Mouse (Mus musculus) CH12.LX (cell line): Measurements from ENCODE around the gene Mapkapk5. TPM values are rescaled to one million over a fixed set of nuclear protein-coding genes. Genes with fewer than 3 reads are reported as not detected.

ENCODE experiments used
- DNase-seq: peaks from one replicate; pipeline ENCODE4 v3.0.0-alpha.2; 2013; ENCODE audit errors: extremely low read depth
- H3K27ac ChIP-seq: 2 replicates; pipeline ENCODE4 v1.5.1; 2012; ENCODE audit warnings: low read depth, mild to moderate bottlenecking, control low read depth, moderate library complexity; ENCODE audit not compliant: insufficient read depth
- H3K27me3 ChIP-seq: replicated peaks from 2 replicates; pipeline ENCODE3; 2012; ENCODE audit warnings: inconsistent platforms
- H3K36me3 ChIP-seq, 2 experiments: replicated peaks in 1 of 2; 2 replicates each; pipeline versions ENCODE3 to v1.6.1; 2012; ENCODE audit warnings: inconsistent platforms in 1 of 2, low read length in 1 of 2, mild to moderate bottlenecking in 1 of 2, mixed read lengths in 1 of 2, moderate library complexity in 1 of 2; ENCODE audit not compliant: control insufficient read depth in 1 of 2, insufficient read depth in 1 of 2
- H3K4me1 ChIP-seq, 2 experiments: 2 replicates each; pipeline ENCODE4 v1.6.1; 2012; ENCODE audit warnings: inconsistent platforms in 1 of 2, moderate library complexity in 1 of 2; ENCODE audit not compliant: insufficient read depth in 2 of 2, control insufficient read depth in 1 of 2
- H3K4me2 ChIP-seq: 2 replicates; pipeline ENCODE4 v1.6.1; 2012; ENCODE audit warnings: low read depth, mild to moderate bottlenecking, control low read depth; ENCODE audit not compliant: poor library complexity, insufficient read depth, severe bottlenecking
- H3K4me3 ChIP-seq, 3 experiments: fragments of 150-350 bp in 1 of 3; sonication (generic) in 1 of 3; replicated peaks in 1 of 3; 2 replicates each; pipeline versions ENCODE3 to v1.5.1; 2011 to 2012; ENCODE audit warnings: low read depth in 2 of 3, low read length in 2 of 3, mild to moderate bottlenecking in 2 of 3, moderate library complexity in 2 of 3, control low read depth in 1 of 3, improper control_type of control experiment in 1 of 3, inconsistent platforms in 1 of 3, mixed read lengths in 1 of 3; ENCODE audit not compliant: poor library complexity in 1 of 3
- H3K79me2 ChIP-seq: replicated peaks from 2 replicates; pipeline ENCODE4 v1.6.1; 2012; ENCODE audit warnings: mild to moderate bottlenecking, moderate library complexity; ENCODE audit not compliant: control insufficient read depth, poor library complexity, insufficient read depth, severe bottlenecking; ENCODE audit errors: extremely low read depth
- H3K9ac ChIP-seq: 2 replicates; pipeline ENCODE4 v1.6.1; 2012; ENCODE audit warnings: low read depth, mild to moderate bottlenecking, control low read depth, moderate library complexity; ENCODE audit not compliant: insufficient read depth
- H3K9me3 ChIP-seq: replicated peaks from 2 replicates; pipeline ENCODE3; 2012; ENCODE audit warnings: low read length, inconsistent platforms, mixed read lengths
- BHLHE40 ChIP-seq: IDR thresholded peaks from 2 replicates; pipeline ENCODE4 v1.6.1; 2011; ENCODE audit warnings: mild to moderate bottlenecking, low read depth, low read length, improper control_type of control experiment
- CHD1 ChIP-seq: IDR thresholded peaks from 2 replicates; pipeline ENCODE4 v1.6.1; 2012; ENCODE audit warnings: low read depth, low read length, improper control_type of control experiment, inconsistent platforms
- CTCF ChIP-seq, 2 experiments: IDR thresholded peaks in 1 of 2; conservative IDR thresholded peaks in 1 of 2; 2 replicates each; pipeline ENCODE4 v1.5.1; 2011 to 2012; ENCODE audit warnings: low read depth in 2 of 2, low read length in 2 of 2, improper control_type of control experiment in 1 of 2, inconsistent platforms in 1 of 2, mild to moderate bottlenecking in 1 of 2, moderate library complexity in 1 of 2
- E2F4 ChIP-seq: IDR thresholded peaks from 2 replicates; pipeline ENCODE4 v1.6.1; 2011; ENCODE audit warnings: low read depth, low read length, improper control_type of control experiment; ENCODE audit not compliant: insufficient replicate concordance
- ELF1 ChIP-seq: IDR thresholded peaks from 2 replicates; pipeline ENCODE4 v1.6.1; 2014; ENCODE audit warnings: low read depth, mild to moderate bottlenecking, inconsistent platforms, low read length, improper control_type of control experiment
- HCFC1 ChIP-seq: IDR thresholded peaks from 2 replicates; pipeline ENCODE4 v1.6.1; 2012; ENCODE audit warnings: low read depth, mild to moderate bottlenecking, inconsistent platforms, low read length, improper control_type of control experiment
- IRF4 ChIP-seq: IDR thresholded peaks from 2 replicates; pipeline ENCODE4 v1.6.1; 2014; ENCODE audit warnings: low read depth, mild to moderate bottlenecking, inconsistent platforms, low read length, improper control_type of control experiment
- JUN ChIP-seq: IDR thresholded peaks from 2 replicates; pipeline ENCODE4 v1.6.1; 2011; ENCODE audit warnings: low read depth, mild to moderate bottlenecking, low read length, improper control_type of control experiment, moderate library complexity; ENCODE audit not compliant: insufficient read depth
- KAT2A ChIP-seq: IDR thresholded peaks from 2 replicates; pipeline ENCODE4 v1.6.1; 2012; ENCODE audit warnings: low read length, improper control_type of control experiment, inconsistent platforms; ENCODE audit not compliant: insufficient replicate concordance
- MAZ ChIP-seq: IDR thresholded peaks from 2 replicates; pipeline ENCODE4 v1.6.1; 2012; ENCODE audit warnings: low read depth, mild to moderate bottlenecking, inconsistent platforms, low read length, improper control_type of control experiment, moderate library complexity
- MEF2A ChIP-seq: IDR thresholded peaks from 2 replicates; pipeline ENCODE4 v1.6.1; 2014; ENCODE audit warnings: low read depth, mild to moderate bottlenecking, inconsistent platforms, low read length, improper control_type of control experiment, borderline replicate concordance
- MXI1 ChIP-seq: IDR thresholded peaks from 2 replicates; pipeline ENCODE4 v1.6.1; 2011; ENCODE audit warnings: mild to moderate bottlenecking, low read depth, low read length, improper control_type of control experiment
- MYC ChIP-seq: IDR thresholded peaks from 2 replicates; pipeline ENCODE4 v1.6.1; 2011; ENCODE audit warnings: low read depth, mild to moderate bottlenecking, improper control_type of control experiment, low read length
- PAX5 ChIP-seq: IDR thresholded peaks from 2 replicates; pipeline ENCODE4 v1.6.1; 2012; ENCODE audit warnings: low read length, inconsistent platforms, mixed read lengths
- RAD21 ChIP-seq: IDR thresholded peaks from 2 replicates; pipeline ENCODE4 v1.6.1; 2011; ENCODE audit warnings: low read depth, mild to moderate bottlenecking, low read length, improper control_type of control experiment, moderate library complexity
- RCOR1 ChIP-seq: conservative IDR thresholded peaks from 2 replicates; pipeline ENCODE4 v1.6.1; 2012; ENCODE audit warnings: low read depth, mild to moderate bottlenecking, inconsistent platforms, low read length, improper control_type of control experiment
- SIN3A ChIP-seq: IDR thresholded peaks from 2 replicates; pipeline ENCODE4 v1.6.1; 2012; ENCODE audit warnings: low read length, improper control_type of control experiment, inconsistent platforms
- SMC3 ChIP-seq: IDR thresholded peaks from 2 replicates; pipeline ENCODE4 v1.6.1; 2011; ENCODE audit warnings: low read depth, low read length, improper control_type of control experiment
- UBTF ChIP-seq: IDR thresholded peaks from 2 replicates; pipeline ENCODE4 v1.6.1; 2012; ENCODE audit warnings: low read depth, mild to moderate bottlenecking, inconsistent platforms, low read length, improper control_type of control experiment, moderate library complexity
- USF1 ChIP-seq: IDR thresholded peaks from 2 replicates; pipeline ENCODE4 v1.6.1; 2014; ENCODE audit warnings: low read depth, mild to moderate bottlenecking, inconsistent platforms, low read length, improper control_type of control experiment
- USF2 ChIP-seq: conservative IDR thresholded peaks from 2 replicates; pipeline ENCODE4 v1.6.1; 2011; ENCODE audit warnings: low read depth, low read length, improper control_type of control experiment
- ZC3H11A ChIP-seq: IDR thresholded peaks from 2 replicates; pipeline ENCODE4 v1.6.1; 2012; ENCODE audit warnings: low read depth, mild to moderate bottlenecking, inconsistent platforms, low read length, improper control_type of control experiment
- ZKSCAN1 ChIP-seq: IDR thresholded peaks from 2 replicates; pipeline ENCODE4 v1.6.1; 2012; ENCODE audit warnings: low read depth, inconsistent platforms, low read length, improper control_type of control experiment, borderline replicate concordance
- dilution Hi-C: fragments of 300-500 bp; cut with MboI; formaldehyde crosslinking; loops from 2 replicates; pipeline ENCODE4 v1.14.3; 2020; ENCODE audit warnings: low sequenced_read_pairs; ENCODE audit not compliant: extremely low pct_unique_long_range_greater_than_20kb, extremely low pct_ligation_motif_present
- in situ Hi-C: fragments of 300-500 bp; cut with MboI; formaldehyde crosslinking; loops from 3 replicates; pipeline ENCODE4 v1.14.3; 2019; ENCODE audit warnings: low sequenced_read_pairs, low pct_ligation_motif_present, low pct_unique_long_range_greater_than_20kb, mixed read lengths
- polyA plus RNA-seq: library from polyadenylated mRNA; unstranded; fragments of >175 nt; gene quantifications from 2 replicates; pipeline ENCODE4 v1.2.1, GENCODE M21; 2012; ENCODE audit warnings: low read depth; ENCODE audit not compliant: insufficient read length
- total RNA-seq, 2 experiments: library from RNA; depleted of rRNA; stranded (reverse); fragments of 300-350 nt in 1 of 2; fragments of >200 nt in 1 of 2; gene quantifications; 2 replicates each; pipeline ENCODE4 v1.2.3; 2012 to 2014

Mapkapk5 gene
- total and polyA plus RNA-seq, 3 experiments, result 48.3 to 84.8 (median 82.9) TPM

GRCm38 (mm10) chr5:121541235-121541634 is 4.5 kb downstream of the Mapkapk5 start:
- Histone ChIP-seq H3K4me1 (peaks cover 7 to 54% of the 10 kb centered on the region in 2 experiments), H3K27ac (no peak overlapping the region), H3K9me3 (no peaks in the 10 kb centered on the region), H3K27me3 (no peaks in the 10 kb centered on the region), H3K4me3 (no peak overlapping the region), H3K9ac (no peak overlapping the region), H3K79me2 (peaks cover 50% of the 10 kb centered on the region), H3K4me2 (no peak overlapping the region), H3K36me3 (peaks cover 10 to 39% of the 10 kb centered on the region in 2 experiments)
- DNase-seq, result no peak
- dilution Hi-C loops (no loop called here), in situ Hi-C loops (no loop called here)
- no peak for TF ChIP-seq RCOR1
- no peak for TF ChIP-seq MEF2A
- no peak for TF ChIP-seq BHLHE40
- no peak; the same call in 1 of the 2 replicates for TF ChIP-seq RAD21
- 0 out of 2 replicates have a peak, but pooled peaks have one; percentile 46 for TF ChIP-seq MXI1
- TF ChIP-seq ZKSCAN1, result no peak
- TF ChIP-seq IRF4, result no peak
- TF ChIP-seq MAZ, result no peak
- TF ChIP-seq CHD1, result no peak
- TF ChIP-seq HCFC1, result no peak
- TF ChIP-seq JUN, result no peak
- TF ChIP-seq UBTF, result no peak
- peak in 1 of 2 experiments; percentile 58; a peak in 2 of 4 replicates for TF ChIP-seq CTCF (conservative IDR thresholded peaks at IDR 0.05 in 1 of 2, IDR thresholded peaks at IDR 0.05 in 1 of 2; ENCODE audit: low read depth in 2 of 2, low read length in 2 of 2)
- TF ChIP-seq USF2, result no peak
- no peak for TF ChIP-seq KAT2A
- TF ChIP-seq USF1, result no peak
- no peak for TF ChIP-seq MYC
- TF ChIP-seq ELF1, result no peak
- TF ChIP-seq SIN3A, result 0 out of 2 replicates have a peak, but pooled peaks have one; percentile 38
- TF ChIP-seq PAX5, result no peak
- TF ChIP-seq E2F4, result no peak
- no peak for TF ChIP-seq ZC3H11A
- TF ChIP-seq SMC3, result peak; percentile 8; the same call in 1 of the 2 replicates
